Mouse (Mus musculus): ENCODE data around the gene Pagr1a. TPM values are rescaled to one million over a fixed set of nuclear protein-coding genes. Genes with fewer than 3 reads are reported as not detected.

The Pagr1a gene
- total RNA-seq, 2 experiments from 2014 or later: 14.5 to 19.3 TPM

- intact Hi-C loops (cut with DNase I): no loop called here
- no peak for DNase-seq (ENCODE audit: low spot score in 2 of 2)
These were observed 5.5 kb upstream of the Pagr1a start for GRCm38 (mm10) chr7:127022528-127023271.

GRCm38 (mm10) chr7:127021563-127022527, 4.7 kb upstream of the Pagr1a start:
- no peak for DNase-seq (ENCODE audit: low spot score in 2 of 2)
- intact Hi-C loops (cut with DNase I): no loop called here

- peak; percentile 76 to 81 for DNase-seq (ENCODE audit: low spot score in 2 of 2)
- intact Hi-C loops (cut with DNase I): no loop called here
These were observed 3.9 kb upstream of the Pagr1a start, which contains the start of the genes Gm42742 and Prrt2 for GRCm38 (mm10) chr7:127020901-127021562. TSS of gene Gm42742 (minus strand) at chr7:127021097. TSS of gene Prrt2 (minus strand) at chr7:127021211.

- DNase-seq (ENCODE audit: low spot score in 2 of 2): no peak
- intact Hi-C loops (cut with DNase I): no loop called here
These were observed 3.3 kb upstream of the Pagr1a start for GRCm38 (mm10) chr7:127020491-127020890.

GRCm38 (mm10) chr7:127020031-127020430, 2.9 kb upstream of the Pagr1a start:
- intact Hi-C loops (cut with DNase I): no loop called here
- no peak for DNase-seq (ENCODE audit: low spot score in 2 of 2)

GRCm38 (mm10) chr7:127019306-127019960, 2.3 kb upstream of the Pagr1a start:
- DNase-seq (ENCODE audit: low spot score in 2 of 2): no peak
- intact Hi-C loops (cut with DNase I): loop anchor here (5.0 kb wide), 2 partner anchors 42 to 72 kb away; partner anchors contain the start of genes Asphd1, Cdipt and Cdiptos

- no peak for DNase-seq (ENCODE audit: low spot score in 2 of 2)
- intact Hi-C loops (cut with DNase I): loop anchor here (5.0 kb wide), 2 partner anchors 41 to 71 kb away; partner anchors contain the start of genes Asphd1, Cdipt and Cdiptos
These were observed 1.5 kb upstream of the Pagr1a start for GRCm38 (mm10) chr7:127018416-127019305.

- no peak for DNase-seq (ENCODE audit: low spot score in 2 of 2)
- intact Hi-C loops (cut with DNase I): loop anchor here (2.0 to 5.0 kb wide), 3 partner anchors 41 to 87 kb away; partner anchors contain the start of genes Asphd1, Cdipt and Cdiptos
These were observed 796 bp upstream of the Pagr1a start for GRCm38 (mm10) chr7:127017950-127018345.

- DNase-seq (ENCODE audit: low spot score in 2 of 2): no peak
- intact Hi-C loops (cut with DNase I): loop anchor here (2.0 to 5.0 kb wide), 3 partner anchors 39 to 88 kb away; partner anchors contain the start of genes Asphd1, Cdipt and Cdiptos
These were observed 640 bp downstream of the Pagr1a start for GRCm38 (mm10) chr7:127016486-127016938.

- DNase-seq (ENCODE audit: low spot score in 2 of 2): no peak
- intact Hi-C loops (cut with DNase I): loop anchor here (2.0 to 5.0 kb wide), 3 partner anchors 39 to 89 kb away; partner anchors contain the start of genes Asphd1, Cdipt and Cdiptos
These were observed 869 bp downstream of the Pagr1a start, which contains the start of gene Pagr1b for GRCm38 (mm10) chr7:127016481-127016485. TSS of gene Pagr1b (minus strand) at chr7:127016484.

- intact Hi-C loops (cut with DNase I): loop anchor here (2.0 to 5.0 kb wide), 3 partner anchors 39 to 89 kb away; partner anchors contain the start of genes Asphd1, Cdipt and Cdiptos
- no peak for DNase-seq (ENCODE audit: low spot score in 2 of 2)
These were observed 1.1 kb downstream of the Pagr1a start for GRCm38 (mm10) chr7:127016081-127016480.

GRCm38 (mm10) chr7:127014993-127015392, 2.2 kb downstream of the Pagr1a start:
- DNase-seq (ENCODE audit: low spot score in 2 of 2): no peak
- intact Hi-C loops (cut with DNase I): loop anchor here (5.0 kb wide), 2 partner anchors 38 to 68 kb away; partner anchors contain the start of genes Asphd1, Cdipt and Cdiptos

- intact Hi-C loops (cut with DNase I): no loop called here
These were observed 2.8 kb downstream of the Pagr1a start, which contains the start of gene Mvp for GRCm38 (mm10) chr7:127014320-127014719. TSS of gene Mvp (minus strand) at chr7:127014621.

GRCm38 (mm10) chr7:127013385-127013784, 3.8 kb downstream of the Pagr1a start:
- no peak for DNase-seq (ENCODE audit: low spot score in 2 of 2)
- intact Hi-C loops (cut with DNase I): no loop called here

More at GRCm38 (mm10) chr7:127014320-127014719, 2.8 kb downstream of the Pagr1a start, which contains the start of gene Mvp:
- no peak for DNase-seq (ENCODE audit: low spot score in 2 of 2)

GRCm38 (mm10) chr7:127012845-127013244, 4.3 kb downstream of the Pagr1a start:
- DNase-seq (ENCODE audit: low spot score in 2 of 2): no peak
- intact Hi-C loops (cut with DNase I): no loop called here

GRCm38 (mm10) chr7:127012374-127012773, 4.8 kb downstream of the Pagr1a start:
- DNase-seq (ENCODE audit: low spot score in 2 of 2): no peak
- intact Hi-C loops (cut with DNase I): no loop called here

- intact Hi-C loops (cut with DNase I): no loop called here
These were observed 5.4 kb downstream of the Pagr1a start for GRCm38 (mm10) chr7:127011717-127012116.

GRCm38 (mm10) chr7:127011051-127011450, 6.1 kb downstream of the Pagr1a start:
- intact Hi-C loops (cut with DNase I): no loop called here

More at GRCm38 (mm10) chr7:127011717-127012116, 5.4 kb downstream of the Pagr1a start:
- DNase-seq (ENCODE audit: low spot score in 2 of 2): no peak

More at GRCm38 (mm10) chr7:127011051-127011450, 6.1 kb downstream of the Pagr1a start:
- DNase-seq (ENCODE audit: low spot score in 2 of 2): no peak
